Mouse (Mus musculus) heart, postnatal 36 days (tissue): Measurements from ENCODE around the gene Elp4. TPM values are rescaled to one million over a fixed set of nuclear protein-coding genes. Genes with fewer than 3 reads are reported as not detected.

ENCODE experiments used
- DNase-seq, 2 experiments: peaks; one replicate each; pipeline ENCODE4 v3.0.0; 2021 to 2022
- intact Hi-C: fragments of 180-260 bp; cut with DNase I; formaldehyde crosslinking; loops from one replicate; pipeline ENCODE4 v1.15.1; 2025
- total RNA-seq, 2 experiments: library from RNA; stranded (reverse); gene quantifications; 2 replicates each; pipeline ENCODE4 v1.2.3; 2021

Gene Elp4
- total RNA-seq, 2 experiments from 2014 or later: 10.4 to 13.8 TPM

DNA sequence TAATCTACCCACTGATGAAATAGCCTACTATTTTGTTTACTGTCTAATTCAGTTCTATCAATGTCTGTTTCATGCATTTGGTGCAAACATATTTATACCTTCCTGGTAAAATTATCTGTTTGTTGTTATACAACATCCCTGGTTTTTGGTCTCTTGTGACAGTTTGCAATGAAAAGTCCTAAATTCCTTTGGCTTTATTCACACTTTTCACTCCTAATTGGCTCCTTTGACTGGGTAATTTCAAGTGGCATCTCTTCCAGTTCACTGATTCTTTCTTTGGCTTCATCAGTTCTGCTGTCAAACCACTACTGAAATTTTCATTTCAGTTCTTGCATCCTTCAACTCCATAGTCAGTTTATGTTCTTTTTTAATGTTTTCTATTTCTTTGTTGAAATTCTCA is 168.2 kb downstream of the Elp4 start:
- intact Hi-C loops: no loop called here
- DNase-seq: no peak

DNA sequence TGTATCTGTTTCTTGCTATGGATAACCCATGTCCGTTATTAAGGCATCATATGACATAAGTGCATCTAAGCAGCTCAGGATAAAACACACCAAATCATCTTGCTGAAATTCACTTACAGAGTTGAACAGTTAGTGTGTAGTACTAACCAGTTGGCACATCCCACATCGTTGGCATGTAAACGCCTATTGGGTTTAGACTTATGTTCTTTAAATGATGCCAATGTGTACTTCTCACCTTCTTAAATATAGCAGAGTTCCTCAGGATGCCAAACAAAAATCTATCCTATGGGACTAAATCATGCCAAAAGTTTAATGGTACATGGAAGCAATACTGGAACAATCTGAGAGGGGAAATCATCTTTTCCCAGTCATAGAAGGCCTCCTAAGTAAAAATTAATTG is 173.7 kb downstream of the Elp4 start:
- no peak for DNase-seq
- intact Hi-C loops: no loop called here

DNA sequence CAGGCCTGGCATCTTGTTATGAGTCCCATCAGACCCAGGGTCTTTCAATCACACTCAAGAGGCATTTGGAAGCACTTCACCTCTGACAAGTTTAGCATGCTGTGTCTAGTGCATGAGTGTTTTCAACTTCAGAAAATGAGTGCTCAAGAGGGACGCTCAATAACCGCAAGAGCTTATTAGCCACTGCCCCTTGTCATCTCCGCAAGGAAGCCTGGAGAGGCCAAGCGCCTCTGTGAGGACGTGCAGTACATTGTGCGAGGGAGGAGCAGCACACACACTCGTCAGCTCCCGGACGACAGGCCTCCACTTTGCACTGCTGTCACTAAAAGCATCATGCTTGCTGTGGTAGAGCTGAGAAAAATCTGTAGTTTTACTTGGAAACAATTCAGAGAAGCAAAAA is 177.7 kb downstream of the Elp4 start:
- DNase-seq: no peak

DNA sequence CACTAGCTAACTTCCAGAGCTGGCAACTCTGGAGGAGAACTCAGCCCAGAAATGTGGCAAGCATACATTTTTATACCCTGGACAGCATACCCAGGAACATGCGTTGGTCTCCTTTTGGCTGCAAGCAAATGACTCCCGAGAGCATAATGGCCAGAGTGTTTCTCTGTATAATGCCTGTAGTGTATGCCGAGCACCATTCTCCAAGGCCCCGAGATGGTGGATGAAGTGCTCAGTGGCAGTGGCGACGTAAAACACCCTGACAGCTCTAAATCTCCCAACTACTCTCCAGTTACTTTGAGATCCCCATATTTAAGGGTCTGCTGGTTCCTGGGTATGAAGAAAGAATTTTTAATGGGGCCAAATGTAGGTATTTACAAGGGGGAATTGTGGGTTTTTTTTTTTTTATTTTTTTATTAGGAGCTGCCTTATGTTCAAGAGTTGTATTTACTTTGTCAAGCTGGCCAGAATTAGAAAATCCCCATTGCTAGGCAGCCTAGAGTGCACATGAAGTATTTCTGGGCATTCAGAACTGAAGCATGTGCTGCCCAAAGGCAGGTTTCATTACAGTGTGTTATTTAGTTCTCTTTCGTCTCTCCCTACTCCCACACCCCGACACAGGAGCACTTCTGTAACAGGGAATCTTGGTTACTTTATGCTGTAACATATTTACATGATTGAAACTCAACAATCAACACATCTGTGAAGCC is 188.8 kb downstream of the Elp4 start:
- intact Hi-C loops: no loop called here
- DNase-seq: no peak

More for the DNA sequence above, 177.7 kb downstream of the Elp4 start:
- intact Hi-C loops: no loop called here

DNA sequence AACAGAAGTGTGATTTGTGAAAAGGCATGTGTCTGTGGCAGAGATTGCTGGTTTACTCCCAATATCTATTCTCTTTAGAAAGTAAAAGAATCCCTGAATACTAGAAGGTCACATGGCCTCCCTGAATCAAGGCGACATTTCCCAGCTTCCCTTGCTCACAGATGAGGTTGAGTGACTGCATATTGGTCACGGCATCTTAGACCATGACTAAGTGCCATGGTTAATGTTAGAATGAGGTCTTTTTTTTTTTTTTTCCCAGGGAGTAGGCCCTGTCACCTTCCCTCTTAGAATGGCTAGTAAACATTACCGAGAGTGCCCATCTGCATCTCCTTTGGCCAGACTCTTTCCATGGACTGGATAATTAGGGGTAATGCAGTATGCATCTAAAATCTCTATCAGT is 193.9 kb downstream of the Elp4 start:
- intact Hi-C loops: no loop called here
- no peak for DNase-seq

DNA sequence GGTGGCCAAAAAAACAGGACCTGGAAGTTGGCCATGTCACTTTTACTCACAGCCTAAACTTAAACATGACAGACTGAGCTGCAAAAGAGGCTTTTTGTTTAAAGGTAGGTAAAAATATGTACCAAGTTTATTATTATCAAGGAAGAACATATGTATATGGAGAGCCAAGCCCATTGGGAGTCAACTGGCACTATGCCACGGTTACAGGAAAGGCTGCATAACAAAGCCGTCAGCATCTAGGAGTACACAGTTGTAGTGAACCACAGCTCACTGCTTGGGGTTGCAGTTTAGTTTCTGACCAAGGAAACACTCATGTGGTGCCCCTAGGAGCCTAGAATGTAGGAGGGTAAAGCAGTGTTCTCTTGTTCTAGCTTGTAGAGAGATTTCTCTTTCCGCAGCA is 195.2 kb downstream of the Elp4 start:
- intact Hi-C loops: no loop called here
- no peak for DNase-seq

DNA sequence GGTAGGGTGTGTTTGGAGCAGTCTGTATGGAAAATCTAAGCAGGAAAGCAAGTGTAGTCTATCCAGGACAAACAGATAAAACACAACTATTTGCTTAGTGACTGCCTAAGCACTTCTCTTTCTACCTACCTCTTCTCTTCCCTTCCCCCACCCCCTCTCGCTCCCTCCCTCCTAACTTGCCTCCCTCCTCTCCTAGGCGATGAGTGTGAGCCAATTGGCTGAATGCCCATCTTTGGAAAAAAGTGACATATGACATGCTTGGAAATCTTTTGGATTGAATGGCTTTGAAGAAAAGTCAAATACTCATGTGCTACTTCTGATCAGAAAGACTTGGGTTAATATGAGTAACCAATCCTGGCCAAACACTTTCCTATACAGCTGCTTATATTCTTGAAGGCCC is 199.0 kb downstream of the Elp4 start:
- intact Hi-C loops: no loop called here
- DNase-seq: no peak

DNA sequence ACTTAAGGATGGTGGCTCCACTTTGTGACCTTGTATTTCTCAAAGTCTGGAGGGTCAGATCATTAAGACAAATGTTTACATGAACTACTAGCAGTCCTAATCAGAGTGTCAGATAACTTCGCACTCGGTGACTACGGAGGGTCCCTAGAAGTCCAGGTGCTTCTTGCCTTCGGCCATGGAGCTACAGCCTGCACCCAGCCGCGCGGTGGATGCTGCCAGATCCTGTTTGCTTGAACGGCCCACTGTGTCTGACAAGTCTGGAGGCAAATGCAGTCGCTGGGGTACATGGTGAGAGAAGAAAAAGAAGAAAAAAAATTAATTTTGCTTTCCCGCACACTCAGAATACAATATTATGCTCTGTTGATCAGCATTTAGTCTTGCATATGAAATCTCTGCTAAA is 201.8 kb downstream of the Elp4 start:
- intact Hi-C loops: no loop called here

DNA sequence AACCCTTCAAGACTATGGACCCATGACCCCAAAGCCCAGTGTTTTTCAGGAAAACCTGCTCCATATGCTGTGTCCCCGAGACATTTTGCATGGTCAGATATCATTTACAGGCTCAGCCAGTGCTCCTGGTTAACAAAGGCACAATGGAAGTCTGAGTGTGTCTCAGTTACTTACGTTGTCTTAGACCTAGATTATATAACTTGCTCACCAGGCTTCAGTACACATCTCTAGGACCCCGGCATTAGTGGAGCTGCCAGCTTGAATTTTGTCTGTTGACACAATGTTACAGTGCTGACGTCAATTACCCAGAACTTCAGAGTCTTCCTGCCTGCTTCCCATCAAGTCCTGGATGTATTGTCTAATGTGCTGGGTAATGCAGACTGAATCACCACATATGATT is 202.6 kb downstream of the Elp4 start:
- intact Hi-C loops: no loop called here
- DNase-seq: no peak

More for the DNA sequence above, 201.8 kb downstream of the Elp4 start:
- DNase-seq: no peak

DNA sequence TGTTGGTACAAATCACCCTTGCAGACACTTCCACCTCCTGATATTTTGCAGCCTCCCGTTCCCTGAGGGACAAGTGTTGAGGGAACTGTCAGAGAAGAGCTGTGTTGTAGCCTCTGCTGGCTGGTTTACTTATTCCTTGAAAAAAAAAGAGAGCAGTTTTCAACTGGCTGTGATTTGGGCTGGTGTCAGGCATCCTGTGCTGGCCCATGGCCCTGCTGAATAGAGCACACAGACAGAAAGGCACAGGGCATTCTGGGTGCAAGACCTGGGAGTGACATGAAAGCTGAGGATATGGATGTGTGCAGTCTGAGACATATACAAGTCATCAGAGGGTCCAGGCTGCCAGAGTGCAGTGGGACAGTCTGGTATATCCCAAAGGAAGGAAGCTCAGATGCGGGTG is 205.7 kb downstream of the Elp4 start:
- DNase-seq: no peak
- intact Hi-C loops: no loop called here

DNA sequence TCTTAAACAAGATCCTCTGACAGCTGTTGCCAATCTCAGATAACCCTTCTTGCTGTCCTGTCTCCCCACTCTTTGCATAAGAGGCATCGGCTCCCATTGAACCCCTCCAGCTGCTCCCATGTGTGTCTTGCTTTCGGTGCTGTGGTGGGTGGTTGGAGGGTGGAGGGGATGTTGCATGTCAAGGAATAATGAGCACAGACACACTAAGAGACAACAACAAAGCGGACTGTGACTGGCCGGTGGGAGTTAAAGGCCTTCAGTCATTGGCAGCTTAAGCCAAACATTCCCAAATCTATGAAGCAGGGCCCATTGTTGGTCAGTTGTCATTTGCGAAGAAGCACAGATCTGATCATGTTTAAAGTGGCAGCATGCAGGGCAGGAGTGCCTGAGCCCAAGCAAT is 206.6 kb downstream of the Elp4 start:
- intact Hi-C loops: no loop called here
- DNase-seq: no peak

DNA sequence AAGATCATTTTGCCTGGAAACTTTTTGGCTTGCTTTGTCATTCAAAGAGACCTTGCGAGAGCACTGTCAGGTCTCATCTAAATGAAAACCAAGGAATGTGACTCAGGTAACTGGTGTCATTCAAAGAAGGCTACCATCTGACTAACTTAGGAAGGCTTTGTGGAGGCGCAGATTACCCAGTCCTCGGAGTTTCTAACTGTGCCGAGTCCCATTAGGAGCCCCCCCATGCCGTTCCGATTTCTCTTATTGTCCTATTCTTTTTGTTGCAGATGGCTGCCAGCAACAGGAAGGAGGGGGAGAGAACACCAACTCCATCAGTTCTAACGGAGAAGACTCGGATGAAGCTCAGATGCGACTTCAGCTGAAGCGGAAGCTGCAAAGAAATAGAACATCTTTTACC is 213.1 kb downstream of the Elp4 start:
- intact Hi-C loops: no loop called here
- no peak for DNase-seq

DNA sequence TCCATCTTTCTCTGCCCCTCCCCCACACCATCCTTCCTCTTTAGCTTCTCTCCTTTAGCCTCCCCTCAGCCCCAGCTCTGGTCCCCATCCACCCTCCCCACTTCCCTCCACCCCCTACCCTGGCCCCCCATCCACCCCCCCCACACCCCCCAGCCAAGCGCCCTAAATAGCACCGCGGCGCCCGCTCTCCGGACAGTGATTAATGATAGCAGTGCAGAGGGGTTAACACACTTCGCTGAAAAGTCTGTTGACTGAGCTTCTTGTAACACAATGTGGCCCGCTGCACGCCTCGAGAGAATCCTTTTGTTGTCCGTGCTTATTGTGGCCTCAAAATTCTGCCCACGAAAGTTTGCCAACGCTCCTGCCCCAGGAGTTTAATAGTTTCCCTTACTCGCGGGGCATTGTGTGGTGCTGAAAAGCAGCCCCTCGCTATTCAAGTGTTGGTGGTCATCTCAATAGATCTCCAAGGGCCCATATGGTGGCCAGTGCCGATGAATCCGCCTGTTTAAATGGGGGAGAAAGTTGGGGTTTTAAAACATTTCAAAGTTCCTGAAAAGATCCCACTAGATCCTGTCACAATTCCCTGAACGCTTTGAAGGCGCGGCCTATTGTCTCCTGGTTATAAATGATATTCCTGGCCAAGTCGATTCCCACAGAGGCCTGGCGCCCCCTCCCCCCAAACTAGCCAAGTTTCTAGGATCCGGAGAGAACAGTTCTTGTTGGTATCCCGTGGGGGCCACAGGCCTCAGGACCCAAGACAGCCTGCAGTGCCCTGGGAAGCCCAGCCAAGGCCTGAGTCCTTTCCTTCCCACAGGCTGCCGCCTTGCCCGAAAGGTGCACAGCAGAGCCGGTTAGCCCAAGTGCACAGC is 214.4 kb downstream of the Elp4 start:
- DNase-seq: no peak
- intact Hi-C loops: no loop called here

DNA sequence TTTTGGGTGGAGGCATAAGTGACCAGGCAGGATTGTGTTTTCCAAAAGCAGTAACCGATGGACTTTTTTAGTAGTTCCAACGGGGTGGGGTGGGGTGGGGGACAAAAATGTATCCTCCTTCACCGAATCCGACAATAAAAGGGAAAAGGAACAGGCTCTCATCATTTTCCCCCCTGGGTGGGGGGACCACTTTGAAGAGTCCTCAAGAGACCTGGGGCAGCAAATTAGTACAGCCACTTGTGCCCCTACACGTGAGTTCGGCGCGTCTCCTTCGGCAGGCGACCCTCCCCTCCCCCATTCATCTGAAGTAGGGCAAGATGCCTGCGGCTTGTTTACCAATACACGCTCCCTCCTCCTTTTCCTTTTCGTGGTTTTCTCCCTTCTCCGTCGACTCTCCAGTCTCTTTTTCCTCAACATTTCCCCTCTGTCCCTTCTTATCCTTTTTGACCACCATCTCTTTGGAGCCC is 215.0 kb downstream of the Elp4 start:
- intact Hi-C loops: no loop called here
- no peak for DNase-seq

DNA sequence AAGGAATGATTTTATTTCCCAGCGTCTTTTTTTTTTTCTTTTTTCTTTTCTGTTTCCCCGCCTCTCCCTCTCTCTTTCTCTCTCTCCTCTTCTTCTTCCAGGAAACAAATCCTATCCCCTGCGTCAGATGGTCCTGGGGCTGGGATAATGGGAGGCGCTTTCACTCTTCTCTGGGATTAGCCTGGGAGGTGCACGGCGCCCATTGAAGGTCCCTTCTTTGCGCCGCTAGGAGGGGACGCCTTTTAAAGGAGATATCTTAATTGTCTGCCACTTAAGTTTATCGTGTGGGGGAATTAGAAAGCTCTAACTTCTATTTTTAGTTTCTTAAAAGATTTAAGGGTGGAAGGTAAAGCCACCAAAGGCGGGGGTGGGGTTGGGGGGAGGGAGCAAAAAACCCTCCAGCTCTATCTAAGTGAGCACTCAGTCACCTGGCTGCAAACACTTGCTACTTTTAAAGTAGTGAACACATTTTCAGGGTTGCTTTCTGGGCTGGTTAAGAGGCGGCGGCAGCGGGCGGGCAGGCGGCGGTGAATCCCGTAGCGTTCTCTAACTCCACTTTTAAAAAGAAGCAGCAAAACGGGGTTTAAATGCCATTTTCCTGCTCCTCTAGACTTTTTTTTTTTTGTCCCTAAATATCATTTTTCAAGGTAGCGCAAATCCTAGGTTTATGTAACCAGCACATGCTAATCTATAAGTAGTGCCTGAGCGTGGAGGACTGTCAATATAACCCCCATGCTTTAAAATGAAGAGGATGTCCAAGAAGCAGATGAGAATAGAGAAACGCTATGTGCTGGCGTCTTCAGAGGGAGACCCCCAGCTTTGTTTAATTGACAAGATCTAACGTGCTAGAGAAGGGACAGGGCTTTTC is 215.7 kb downstream of the Elp4 start:
- intact Hi-C loops: no loop called here
- no peak for DNase-seq

DNA sequence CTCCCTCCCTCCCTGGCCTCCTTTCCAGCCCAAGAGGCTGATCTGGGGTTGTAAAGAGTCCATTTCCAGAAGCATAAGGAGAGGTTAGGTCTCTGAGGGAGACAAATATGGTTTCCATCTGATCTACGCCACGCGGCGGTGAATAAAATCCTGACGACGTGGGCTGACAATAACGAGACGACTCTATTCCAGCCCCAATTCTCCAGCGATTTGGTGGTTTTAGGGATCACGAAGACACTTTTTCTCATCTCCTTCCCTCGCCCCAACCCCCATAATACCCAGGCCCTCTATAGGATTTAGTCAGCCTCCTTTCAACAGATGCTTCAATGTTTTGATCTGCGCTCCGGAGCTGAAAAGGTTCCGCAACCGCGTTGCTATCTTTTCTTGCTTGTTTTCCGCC is 216.4 kb downstream of the Elp4 start:
- intact Hi-C loops: no loop called here
- DNase-seq: no peak

DNA sequence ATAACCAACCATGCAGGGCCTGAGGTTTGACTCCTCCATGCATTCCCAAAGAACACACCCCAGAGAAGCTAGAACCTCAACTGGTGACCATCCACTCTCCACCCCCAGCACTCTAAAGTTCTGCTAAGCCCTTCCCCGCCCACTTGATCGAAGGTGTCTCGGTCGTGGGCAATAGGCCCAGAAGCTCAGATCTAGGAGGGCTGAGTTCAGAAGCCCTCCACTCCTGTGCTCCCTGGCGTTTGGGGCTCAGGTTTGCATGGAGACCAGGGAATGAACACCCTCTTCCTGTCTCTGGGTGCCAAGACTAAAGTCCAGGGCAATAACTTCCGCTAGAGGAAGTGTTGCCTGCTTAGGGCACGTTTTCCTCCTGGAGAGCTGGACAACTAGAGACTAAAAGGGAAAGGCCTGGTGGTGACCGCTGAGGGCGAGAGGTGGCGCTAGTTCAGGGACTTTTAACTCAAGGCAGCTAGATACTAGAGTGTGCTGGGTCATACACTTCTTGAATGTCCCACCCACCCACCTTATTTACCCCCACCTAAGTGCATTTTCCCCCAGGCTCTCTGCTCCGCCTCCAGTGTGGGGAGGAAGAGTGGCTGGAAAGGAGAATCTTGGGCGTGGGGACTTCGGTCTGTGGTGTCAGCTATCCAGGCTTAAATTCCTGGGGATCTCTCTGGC is 216.9 kb downstream of the Elp4 start:
- no peak for DNase-seq
- intact Hi-C loops: no loop called here

DNA sequence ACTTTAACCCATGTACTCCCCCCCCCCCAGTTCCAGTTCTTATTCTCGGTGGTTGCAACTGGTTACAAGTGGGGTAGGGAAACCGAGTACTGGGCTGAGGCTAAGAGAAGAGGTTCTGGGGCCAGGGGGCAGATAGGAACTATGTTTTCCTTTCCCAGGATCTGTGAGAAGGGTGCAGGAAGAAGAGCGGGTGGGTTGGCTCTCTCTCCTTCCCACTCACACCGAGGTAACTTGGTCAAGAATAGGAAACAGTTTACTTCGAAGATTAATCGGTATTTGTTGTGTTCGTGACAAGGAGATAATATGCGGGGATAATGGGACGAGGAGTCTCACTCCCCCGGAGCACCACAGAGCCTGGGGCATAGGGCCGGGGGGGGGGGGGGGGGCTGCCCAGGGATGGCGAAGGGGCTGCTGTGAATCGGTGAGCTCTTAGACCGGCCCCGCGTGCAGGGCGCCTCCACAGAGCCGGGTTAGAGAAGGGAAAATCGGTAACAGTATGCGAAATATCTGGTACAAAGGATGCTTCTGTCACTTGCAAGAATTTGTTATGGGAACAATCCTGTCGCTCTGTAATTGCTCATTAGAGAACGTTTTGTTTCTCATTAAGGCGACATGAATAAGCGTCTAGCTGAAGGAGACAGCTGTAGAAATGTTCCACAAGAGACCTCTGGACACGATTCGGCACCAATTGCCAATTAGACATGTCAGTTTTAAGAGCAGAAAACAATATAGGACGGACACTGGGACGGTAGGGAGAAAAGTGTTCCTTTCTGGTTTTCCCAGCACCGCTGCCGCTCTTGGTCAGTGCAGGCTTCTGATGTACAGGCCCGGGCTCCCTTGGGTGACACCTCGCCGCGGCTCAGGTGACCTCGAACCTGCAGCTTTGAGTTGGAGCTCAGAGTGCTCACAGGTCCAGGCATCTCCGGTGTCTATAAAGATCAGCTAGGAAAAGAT is 217.7 kb downstream of the Elp4 start:
- DNase-seq: no peak

DNA sequence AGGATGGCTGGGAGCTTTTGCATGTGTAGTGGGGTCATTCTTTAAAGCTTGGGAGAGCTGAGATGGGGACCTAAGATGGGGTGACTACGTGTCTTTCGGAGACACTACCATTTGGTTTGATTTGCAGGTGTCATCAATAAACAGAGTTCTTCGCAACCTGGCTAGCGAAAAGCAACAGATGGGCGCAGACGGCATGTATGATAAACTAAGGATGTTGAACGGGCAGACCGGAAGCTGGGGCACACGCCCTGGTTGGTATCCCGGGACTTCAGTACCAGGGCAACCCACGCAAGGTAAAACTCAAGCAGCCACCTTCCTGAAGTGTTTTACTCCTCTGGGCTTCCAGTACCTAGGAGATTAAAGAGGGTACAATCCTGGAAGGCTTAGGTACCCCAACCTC is 218.7 kb downstream of the Elp4 start:
- intact Hi-C loops: no loop called here
- DNase-seq: no peak

More for the DNA sequence above, 217.7 kb downstream of the Elp4 start:
- intact Hi-C loops: no loop called here
